8 mouse cellular contexts compared by ENCODE assay signal in the genomic region with DNA sequence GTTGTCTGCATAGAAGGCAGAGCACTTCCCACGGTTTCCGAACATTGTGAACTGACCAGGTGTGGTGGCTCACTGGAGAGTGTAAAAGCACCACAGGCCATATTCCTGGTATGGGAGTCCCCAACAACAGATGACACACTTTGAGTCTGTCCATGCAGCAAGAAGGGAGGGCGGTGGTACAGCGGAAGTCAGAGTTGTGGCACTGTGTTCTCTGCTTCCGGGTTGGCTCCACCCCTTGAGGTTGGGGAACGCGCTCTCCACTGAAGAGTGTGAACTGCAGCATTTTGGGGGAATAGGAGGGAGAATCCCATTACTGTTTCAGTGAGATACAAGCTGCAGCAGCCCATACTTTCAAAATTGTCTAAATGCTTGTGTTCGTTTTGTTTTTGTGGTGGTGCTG.
"Had no signal": no experiment of that assay in that cellular context is flagged by ENCODE, and none has a peak within 500 bp of the region (broad histone marks: within the 10 kb centered on the region; RNA-seq: fewer than 3 reads in every experiment).

No protein-coding gene starts in this region.

- H3K4me2 ChIP-seq: limb, embryonic 12.5 days; midbrain, embryonic 12.5 days; neural tube, embryonic 12.5 days; stomach, embryonic 15.5 days had no signal

- H3K27ac ChIP-seq: limb, embryonic 12.5 days; liver, embryonic 14.5 days; midbrain, embryonic 12.5 days; neural tube, embryonic 12.5 days; stomach, embryonic 15.5 days had no signal

- H3K27me3 ChIP-seq: neural tube, embryonic 12.5 days; stomach, embryonic 15.5 days had no signal

- DNase-seq: kidney, adult 2 months; lung, adult 18-20 months had no signal

- H3K36me3 ChIP-seq: limb, embryonic 12.5 days; midbrain, embryonic 12.5 days; neural tube, embryonic 12.5 days had no signal

- H3K9ac ChIP-seq: limb, embryonic 12.5 days; liver, embryonic 14.5 days; midbrain, embryonic 12.5 days; neural tube, embryonic 12.5 days; stomach, embryonic 15.5 days had no signal

- H3K4me3 ChIP-seq: limb, embryonic 12.5 days; midbrain, embryonic 12.5 days; myocyte; neural tube, embryonic 12.5 days; stomach, embryonic 15.5 days had no signal

- H3K9me3 ChIP-seq: limb, embryonic 12.5 days; midbrain, embryonic 12.5 days; neural tube, embryonic 12.5 days; stomach, embryonic 15.5 days had no signal
